ENCODE assay signal across 34 mouse cellular contexts in genomic region chr8:90352991-90353390, GRCm38 (mm10). TPM values are rescaled to one million over a fixed set of nuclear protein-coding genes. Genes with fewer than 3 reads are reported as not detected.
"Had no signal": no experiment of that assay in that cellular context is flagged by ENCODE, and none has a peak within 500 bp of the region (broad histone marks: within the 10 kb centered on the region; RNA-seq: fewer than 3 reads in every experiment).

No protein-coding gene starts in this region.

- H3K4me3 ChIP-seq: heart, adult 2 months; heart, embryonic 10.5 days; heart, embryonic 12.5 days; heart, embryonic 13.5 days; heart, embryonic 15.5 days; hindbrain, embryonic 12.5 days; hindbrain, embryonic 15.5 days; intestine, embryonic 15.5 days; kidney, embryonic 15.5 days; layer of hippocampus, adult 2 months had no signal

- H3K27ac ChIP-seq: heart, adult 2 months; heart, embryonic 10.5 days; heart, embryonic 13.5 days; heart, embryonic 15.5 days; hindbrain, embryonic 12.5 days; hindbrain, postnatal 0 days; intestine, embryonic 15.5 days; kidney, embryonic 15.5 days; kidney, postnatal 0 days; layer of hippocampus, adult 2 months had no signal

- H3K9me3 ChIP-seq: heart, embryonic 10.5 days; heart, embryonic 12.5 days; heart, embryonic 13.5 days; heart, embryonic 15.5 days; hindbrain, embryonic 12.5 days; hindbrain, embryonic 15.5 days; intestine, embryonic 15.5 days; kidney, embryonic 15.5 days had no signal

- H3K36me3 ChIP-seq: heart, embryonic 10.5 days; heart, embryonic 12.5 days; heart, embryonic 13.5 days; heart, embryonic 15.5 days; hindbrain, embryonic 12.5 days; hindbrain, embryonic 15.5 days; intestine, embryonic 15.5 days; kidney, embryonic 15.5 days had no signal

- ATAC-seq: hindbrain, embryonic 16.5 days; hindbrain, postnatal 0 days; inflammation-experienced regulatory T-cells, adult 6 months; intestine, embryonic 15.5 days; intestine, embryonic 16.5 days; intestine, postnatal 0 days had no signal

- H3K9ac ChIP-seq: heart, embryonic 12.5 days; heart, embryonic 13.5 days; heart, embryonic 15.5 days; hindbrain, embryonic 12.5 days; hindbrain, embryonic 14.5 days; hindbrain, embryonic 15.5 days; intestine, embryonic 15.5 days; kidney, embryonic 15.5 days had no signal

- DNase-seq: heart, adult 18-20 months; heart, adult 2 months; heart, postnatal 10 days; heart, postnatal 14 days; heart, postnatal 36 days; heart, postnatal 4 days; kidney, adult 11 months; kidney, adult 18-20 months; kidney, adult 8-10 months; kidney, adult 9 months; kidney, postnatal 10 days; kidney, postnatal 14 days; kidney, postnatal 25 days; kidney, postnatal 36 days; kidney, postnatal 4 days; layer of hippocampus, adult 9-11 months; layer of hippocampus, postnatal 36 days had no signal

- H3K27me3 ChIP-seq: heart, embryonic 12.5 days; heart, embryonic 13.5 days; heart, embryonic 15.5 days; hindbrain, embryonic 12.5 days; hindbrain, embryonic 15.5 days; intestine, embryonic 15.5 days had no signal

- H3K4me2 ChIP-seq: heart, embryonic 11.5 days; heart, embryonic 12.5 days; heart, embryonic 13.5 days; heart, embryonic 15.5 days; hindbrain, embryonic 12.5 days; hindbrain, embryonic 14.5 days; intestine, embryonic 15.5 days; kidney, embryonic 15.5 days had no signal

RNA-seq across cellular contexts. Expression of gene Tox3, which starts 4.8 kb away (rescaled TPM):
- polyA plus RNA-seq: inflammation-experienced regulatory T-cells, adult 6 months had no signal
